Mouse (Mus musculus): Measurements from ENCODE around the gene Tekt4. TPM values are rescaled to one million over a fixed set of nuclear protein-coding genes. Genes with fewer than 3 reads are reported as not detected.

Gene Tekt4
- polyA plus RNA-seq, 1 experiment from 2014 or later: not detected

Other genes starting within 250 kb of the Tekt4 start
- gene Gnptg, start 214.5 kb upstream of the Tekt4 start, polyA plus RNA-seq (2015; fragmentation: Nextera tagmentation; extraction: Ambion mirVana): 44.4 and 46.4 TPM in 2 replicates
- 47.0 and 53.4 TPM in 2 replicates for gene Tsr3, start 214.4 kb upstream of the Tekt4 start, polyA plus RNA-seq (2015; fragmentation: Nextera tagmentation; extraction: Ambion mirVana)
- 1.1 and 3.9 TPM in 2 replicates for gene Baiap3, start 198.3 kb upstream of the Tekt4 start, polyA plus RNA-seq (2015; fragmentation: Nextera tagmentation; extraction: Ambion mirVana)
- gene Ube2i, start 180.0 kb upstream of the Tekt4 start, polyA plus RNA-seq (2015; fragmentation: Nextera tagmentation; extraction: Ambion mirVana): 669 and 677 TPM in 2 replicates
- 0.40 and 0.55 TPM in 2 replicates for gene Prss34, start 156.2 kb upstream of the Tekt4 start, polyA plus RNA-seq (2015; fragmentation: Nextera tagmentation; extraction: Ambion mirVana)
- gene Prss28, start 146.0 kb upstream of the Tekt4 start, polyA plus RNA-seq (2015; fragmentation: Nextera tagmentation; extraction: Ambion mirVana): not detected in 2 replicates
- gene Prss29, start 136.0 kb upstream of the Tekt4 start, polyA plus RNA-seq (2015; fragmentation: Nextera tagmentation; extraction: Ambion mirVana): not detected in 2 replicates
- gene Tpsab1, start 109.1 kb upstream of the Tekt4 start, polyA plus RNA-seq (2015; fragmentation: Nextera tagmentation; extraction: Ambion mirVana): 0.18 and 0.44 TPM in 2 replicates
- 1.9 and 2.2 TPM in 2 replicates for gene Tpsb2, start 88.3 kb upstream of the Tekt4 start, polyA plus RNA-seq (2015; fragmentation: Nextera tagmentation; extraction: Ambion mirVana)
- 0.47 and 1.5 TPM in 2 replicates for gene Tpsg1, start 85.3 kb upstream of the Tekt4 start, polyA plus RNA-seq (2015; fragmentation: Nextera tagmentation; extraction: Ambion mirVana)
- gene Cacna1h, start 20.8 kb upstream of the Tekt4 start, polyA plus RNA-seq (2015; fragmentation: Nextera tagmentation; extraction: Ambion mirVana): 2.8 and 3.4 TPM in 2 replicates
- not detected in 2 replicates for gene Sstr5, start 42.7 kb downstream of the Tekt4 start, polyA plus RNA-seq (2015; fragmentation: Nextera tagmentation; extraction: Ambion mirVana)
- gene Sox8, start 116.1 kb downstream of the Tekt4 start, polyA plus RNA-seq (2015; fragmentation: Nextera tagmentation; extraction: Ambion mirVana): 5.1 and 5.9 TPM in 2 replicates
- gene Lmf1, start 124.5 kb downstream of the Tekt4 start, polyA plus RNA-seq (2015; fragmentation: Nextera tagmentation; extraction: Ambion mirVana): 30.9 and 32.1 TPM in 2 replicates

Measured in kidney, embryonic 15.5 days (tissue).